Mouse (Mus musculus): ENCODE measurements at regions not wholly inside any gene's neighbourhood (a gene's known extent, or its start where the extent isn't known, plus 50 kb on each side); places are given as distances from the start of the nearest gene placed in this dataset.
A peak's percentile ranks its signal among the peaks of the same experiment; 100 is the strongest.
"Not testable (repeated sequence)": the region's sequence is repeated elsewhere in the genome, so short reads cannot be mapped to it uniquely, and the experiment has no call there.

DNA sequence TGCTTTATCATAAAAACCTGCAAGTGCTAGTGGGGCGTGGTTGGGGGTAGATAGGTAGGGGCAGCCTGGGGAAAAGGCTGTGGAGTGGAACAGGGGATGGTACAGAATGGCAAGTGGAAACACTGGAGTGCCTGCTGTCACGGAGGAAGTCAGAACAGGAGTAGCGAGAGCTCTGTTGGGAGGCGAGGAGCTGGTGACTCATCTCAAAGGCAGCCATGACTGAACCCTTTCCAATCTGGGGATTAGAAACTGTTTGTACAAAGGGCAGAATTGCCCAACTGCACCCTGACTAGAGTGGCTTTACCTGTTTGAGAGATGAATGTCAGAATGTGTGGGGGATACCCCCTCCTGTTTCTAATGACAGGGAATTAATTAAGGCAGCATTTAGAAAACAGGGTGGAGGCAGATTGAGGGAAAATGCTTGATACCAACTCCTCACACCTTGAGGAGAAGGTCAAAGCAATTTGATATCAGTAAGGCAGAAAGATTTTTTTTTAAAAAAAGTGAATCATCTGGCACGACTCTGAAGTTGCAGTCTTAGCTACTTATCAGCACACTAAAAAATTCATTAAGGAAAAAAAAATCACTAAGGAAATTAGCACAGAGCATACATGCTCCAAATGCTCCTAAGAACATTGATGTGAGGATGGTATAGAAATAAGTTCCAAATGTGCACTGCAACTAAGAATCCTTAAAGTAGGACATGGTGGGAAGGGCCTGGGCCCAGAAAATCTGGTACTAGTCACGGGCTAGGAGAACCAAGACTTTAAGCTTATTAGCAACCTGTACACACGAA, 54.7 kb upstream of the Usp25 start:
- peak in 1 of 2 experiments; percentile 5 for DNase-seq (ENCODE audit: low spot score in 2 of 2)

DNA sequence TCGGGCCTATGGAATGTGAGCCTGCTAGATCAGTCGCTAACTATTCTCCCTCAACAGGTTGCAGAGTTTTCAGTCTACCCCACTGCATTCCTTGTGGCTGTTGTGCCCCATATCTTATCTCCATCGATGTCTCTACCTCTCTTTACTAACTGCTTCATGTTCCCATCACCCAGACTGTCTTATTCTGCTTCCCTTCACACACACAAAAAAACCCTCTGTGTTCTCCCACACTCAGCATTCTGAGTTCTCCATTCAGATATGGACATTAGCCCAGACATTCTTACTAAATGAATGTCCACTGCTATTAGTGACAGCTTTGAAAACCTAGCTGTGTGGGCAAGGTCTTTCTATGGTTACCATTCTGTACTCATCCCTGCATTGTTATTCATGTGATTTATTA, 56.0 kb upstream of the Usp25 start:
- DNase-seq (ENCODE audit: low spot score in 2 of 2), result no peak

DNA sequence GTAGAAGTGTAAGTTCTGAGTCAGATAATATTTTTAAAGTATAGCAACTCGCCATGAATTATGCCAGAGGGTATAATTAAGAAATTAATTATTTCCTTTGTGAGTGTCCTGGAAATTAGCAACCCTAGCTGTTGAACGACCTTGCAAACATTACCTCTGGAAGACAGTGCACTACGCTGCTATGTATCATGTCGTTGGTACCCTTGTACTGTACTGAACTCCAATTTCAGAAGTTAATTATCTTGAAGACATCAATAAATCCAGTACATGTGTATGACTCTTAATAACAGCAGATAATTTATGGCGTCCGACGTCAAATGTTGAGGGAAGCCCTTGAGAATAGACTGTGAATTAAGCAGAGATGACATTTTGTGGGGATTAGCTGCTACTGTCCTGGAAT, 56.4 kb upstream of the Usp25 start:
- no peak for DNase-seq (ENCODE audit: low spot score in 2 of 2)

DNA sequence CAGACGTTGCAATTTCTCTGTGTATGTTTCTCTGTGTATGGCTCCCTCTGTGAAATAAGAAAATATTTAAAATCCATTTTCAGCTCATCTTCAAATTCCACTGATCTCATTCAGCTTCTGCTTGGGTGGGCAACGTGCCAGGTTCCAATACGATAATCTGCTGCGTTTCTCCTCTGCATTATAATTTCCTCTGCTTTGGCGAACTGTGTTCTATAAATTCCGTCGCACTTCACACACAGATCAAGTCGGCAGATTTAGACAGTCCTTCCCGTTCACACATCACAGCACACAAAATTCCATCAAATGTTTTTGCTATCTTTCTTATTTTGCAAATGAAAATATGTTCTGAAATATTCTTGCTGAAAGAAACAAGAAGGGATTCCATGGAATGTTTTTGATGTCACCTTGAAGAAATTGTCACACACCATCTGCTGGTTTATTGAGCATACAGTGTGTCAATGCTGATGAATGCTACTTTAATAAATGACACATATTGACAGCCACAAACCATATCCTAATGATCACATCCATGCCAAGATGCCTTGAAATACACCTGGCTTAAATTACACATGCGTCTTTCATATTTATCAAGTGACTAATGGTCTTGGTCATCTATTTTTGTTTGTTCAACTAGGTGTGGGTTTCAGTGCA, 62.5 kb upstream of the Usp25 start:
- DNase-seq (ENCODE audit: low spot score in 2 of 2), result no peak

DNA sequence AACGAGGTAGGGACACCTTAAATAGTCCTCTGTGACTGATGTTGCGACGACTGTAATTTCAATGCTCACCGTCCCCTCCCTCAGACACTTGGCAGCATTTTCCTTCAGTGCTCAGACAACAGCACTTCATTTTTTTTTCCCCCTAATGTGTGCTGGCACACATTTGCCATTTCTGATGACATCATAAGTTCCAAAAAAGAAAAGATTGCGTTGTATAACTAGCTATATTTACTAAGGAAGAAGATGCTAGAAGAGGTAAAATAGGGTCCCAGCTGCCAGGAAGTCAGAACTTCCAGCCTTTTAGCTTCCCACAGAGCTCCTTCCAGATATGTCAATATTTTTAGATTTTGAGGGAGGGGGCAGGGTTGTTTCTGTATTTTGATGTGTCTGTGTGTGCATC, 66.5 kb upstream of the Usp25 start:
- no peak for DNase-seq (ENCODE audit: low spot score in 2 of 2)

DNA sequence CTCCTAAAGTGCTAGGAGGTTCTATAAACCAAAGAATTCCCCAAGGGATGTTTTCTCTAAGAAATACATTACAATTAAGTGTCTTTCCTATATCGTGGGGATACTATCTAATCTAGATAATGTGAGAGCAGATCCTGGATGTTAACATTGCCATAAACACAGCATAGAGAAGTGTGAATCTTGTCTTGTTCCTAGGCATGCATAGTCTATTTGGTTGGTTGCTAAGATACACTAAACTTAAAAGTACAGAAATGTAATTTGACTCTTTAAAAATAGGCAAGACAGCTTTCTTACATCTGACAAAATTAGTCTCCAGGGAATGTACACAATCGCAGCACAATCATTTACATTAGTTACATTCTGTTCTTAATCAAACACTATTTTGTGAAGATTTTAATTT, 75.4 kb upstream of the Usp25 start:
- no peak for DNase-seq (ENCODE audit: low spot score in 2 of 2)

DNA sequence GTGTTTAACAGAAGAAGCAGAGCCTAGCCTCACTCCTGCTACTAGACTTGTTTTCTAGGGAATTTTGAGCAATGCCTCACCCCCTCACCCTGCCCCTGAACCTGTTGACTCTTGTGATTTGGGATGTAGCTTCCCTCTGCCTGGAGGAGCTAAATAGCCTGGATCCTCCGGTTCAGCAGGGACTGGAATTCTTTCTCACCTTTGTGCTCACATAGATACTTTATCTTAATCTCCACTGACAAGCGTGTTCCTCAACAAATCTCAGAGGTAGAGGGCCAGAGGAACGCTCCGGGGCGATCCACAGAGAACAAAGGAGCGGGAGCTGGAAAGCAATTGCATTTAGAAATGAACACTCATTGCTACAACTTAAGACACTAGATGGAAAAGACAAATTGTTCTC, 85.6 kb upstream of the Usp25 start:
- no peak for DNase-seq (ENCODE audit: low spot score in 2 of 2)

DNA sequence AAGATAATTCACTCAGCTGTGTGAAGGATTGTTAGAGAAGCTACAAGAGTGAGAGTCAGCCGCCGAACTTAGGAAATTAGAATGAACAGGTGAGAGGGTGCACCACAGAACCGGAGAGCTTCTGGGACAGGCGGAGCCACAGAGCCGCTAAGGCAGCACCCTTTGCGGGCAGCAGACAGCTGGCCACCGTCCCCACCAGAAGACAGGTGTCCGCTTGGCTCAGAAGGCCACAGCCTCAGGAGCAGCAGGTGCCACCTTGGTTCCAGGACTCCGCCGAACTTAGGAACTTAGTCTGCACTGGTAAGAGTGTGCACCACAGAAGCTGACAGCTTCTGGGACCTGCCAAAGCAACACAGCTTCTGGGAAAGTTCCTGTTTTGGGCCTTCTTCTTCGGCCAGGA, 93.4 kb upstream of the Usp25 start:
- not testable (repeated sequence) for DNase-seq (ENCODE audit: low spot score in 2 of 2)

DNA sequence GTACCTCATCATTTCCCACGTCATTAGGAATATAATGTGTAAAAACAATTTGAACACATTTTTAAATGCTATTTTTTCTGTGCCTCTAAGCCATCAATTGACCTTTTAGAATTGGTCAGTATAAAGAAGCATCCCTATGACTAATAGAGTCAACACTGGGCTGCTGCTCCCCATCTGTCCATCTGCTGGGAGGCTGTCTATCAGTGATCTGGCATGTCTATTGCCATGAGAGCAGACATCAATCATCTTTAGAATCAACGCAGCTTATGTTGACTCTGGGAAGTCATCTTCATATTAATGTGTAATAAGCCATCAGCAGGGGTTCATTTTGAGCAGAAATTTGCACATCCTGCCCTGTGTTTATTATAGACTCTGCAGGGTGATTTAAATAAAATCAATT, 94.9 kb upstream of the Usp25 start:
- no peak for DNase-seq (ENCODE audit: low spot score in 2 of 2)

DNA sequence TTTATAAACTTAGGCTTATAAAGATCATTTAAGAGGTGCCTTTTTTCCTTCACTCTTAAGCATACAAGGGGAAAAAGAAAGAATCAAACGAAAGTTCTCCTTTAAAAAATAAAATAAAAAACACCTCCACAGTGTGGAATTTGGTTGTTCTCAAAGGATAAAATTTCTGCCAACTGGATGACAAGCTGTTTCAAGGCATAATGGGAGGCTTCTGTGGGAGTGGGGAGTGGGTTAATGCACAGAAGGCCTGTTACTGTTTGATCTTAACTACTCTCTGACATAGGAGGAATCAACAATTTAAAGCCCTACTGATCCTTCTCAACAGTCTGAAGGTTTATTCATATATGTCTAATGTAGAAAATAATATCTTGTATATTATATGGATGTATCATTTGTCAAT, 99.2 kb upstream of the Usp25 start:
- no peak for DNase-seq (ENCODE audit: low spot score in 2 of 2)

DNA sequence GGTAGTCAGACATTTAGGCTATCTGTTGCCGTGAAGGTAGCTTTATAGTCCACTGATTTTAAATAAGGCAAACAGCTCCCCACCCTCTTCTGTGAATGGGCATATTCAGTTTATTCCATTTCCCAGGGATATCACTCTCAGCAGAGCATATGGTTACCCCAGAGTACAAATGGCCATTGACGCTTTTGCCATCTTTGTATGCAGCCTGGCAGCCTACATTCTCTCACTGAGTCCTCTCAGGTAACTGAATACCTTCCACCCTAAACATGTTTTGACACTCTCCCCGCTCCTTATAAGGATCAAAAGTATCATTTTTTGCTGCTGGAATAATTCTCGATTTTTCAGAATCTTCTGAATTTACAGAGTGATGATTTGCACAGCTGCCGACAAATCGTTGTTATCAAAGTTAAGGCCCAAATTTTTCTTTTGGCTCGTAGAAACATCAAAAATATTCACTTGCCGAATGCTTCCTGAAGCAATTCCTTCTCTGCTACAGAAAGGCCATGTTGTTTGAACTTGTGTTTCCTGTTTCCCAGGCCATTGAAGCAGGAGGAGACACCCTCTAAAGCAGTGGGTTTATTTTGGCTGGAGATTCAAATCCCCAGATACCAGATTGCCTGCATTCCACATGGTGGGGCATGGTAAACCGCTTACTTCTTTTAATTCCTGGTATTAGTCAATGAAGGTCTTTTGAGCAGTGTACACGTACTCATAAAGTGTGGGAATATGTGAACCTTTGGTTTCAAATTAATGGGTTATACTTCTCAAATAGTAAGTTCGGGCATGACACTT, 108.1 kb upstream of the Usp25 start:
- no peak for DNase-seq (ENCODE audit: low spot score in 2 of 2)

DNA sequence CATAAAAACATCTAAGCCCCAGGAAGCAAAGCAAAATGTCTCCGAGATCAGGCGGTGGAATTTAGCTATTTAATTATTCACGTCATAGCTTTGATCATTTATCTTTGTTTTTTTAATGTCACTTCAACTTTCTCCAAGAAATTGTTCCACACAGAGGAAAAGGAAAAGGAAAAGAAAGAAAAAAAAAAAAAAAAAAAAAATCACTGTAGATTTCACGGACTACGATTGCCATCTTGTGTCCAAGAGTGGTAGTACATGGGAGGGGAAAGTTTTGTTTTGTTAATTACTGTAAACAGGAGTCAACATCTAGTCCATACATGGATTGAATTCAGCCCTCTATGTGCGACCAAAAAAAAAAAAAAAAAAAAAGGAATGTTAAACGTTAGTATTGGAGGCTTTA, 114.4 kb upstream of the Usp25 start:
- no peak for DNase-seq (ENCODE audit: low spot score in 2 of 2)

DNA sequence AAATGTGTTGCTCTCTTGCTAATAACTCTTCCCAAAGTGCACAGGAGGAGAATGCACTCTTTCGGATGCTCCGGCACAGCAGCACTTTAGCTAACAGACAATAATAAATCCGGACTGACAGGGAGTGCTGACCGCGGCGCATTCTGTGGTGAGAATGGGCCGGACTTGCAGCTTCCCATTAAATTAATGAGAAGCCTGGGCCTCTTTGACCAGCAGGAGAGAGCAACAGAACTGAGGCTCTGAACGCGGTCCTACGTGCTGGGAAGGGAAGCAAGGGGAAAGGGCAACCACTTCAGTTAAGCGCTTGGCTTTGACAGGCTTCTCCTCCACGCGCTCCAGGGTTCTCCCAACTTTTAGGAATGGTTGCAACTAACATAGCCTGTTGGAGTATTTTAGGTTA, 117.2 kb upstream of the Usp25 start:
- DNase-seq (ENCODE audit: low spot score in 2 of 2), result no peak

DNA sequence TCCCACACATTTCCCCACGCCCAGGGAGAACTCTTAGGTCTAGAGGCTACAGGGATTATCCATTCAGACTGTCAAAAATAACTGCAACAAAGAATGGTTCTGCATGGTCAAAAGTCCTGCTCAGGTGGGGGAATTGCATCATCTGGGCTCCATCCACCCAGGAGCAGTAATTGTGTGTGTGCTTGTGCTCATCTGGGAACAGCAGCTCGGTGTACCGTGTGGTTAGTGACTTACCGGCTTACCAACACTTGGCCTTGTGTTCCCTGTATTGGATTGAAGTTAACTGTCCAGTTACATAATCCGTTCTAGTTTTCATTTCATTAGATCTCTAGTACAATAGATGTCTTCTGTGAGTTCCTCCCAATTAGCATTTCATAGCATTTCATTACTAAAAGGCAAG, 117.7 kb upstream of the Usp25 start:
- DNase-seq (ENCODE audit: low spot score in 2 of 2), result no peak

DNA sequence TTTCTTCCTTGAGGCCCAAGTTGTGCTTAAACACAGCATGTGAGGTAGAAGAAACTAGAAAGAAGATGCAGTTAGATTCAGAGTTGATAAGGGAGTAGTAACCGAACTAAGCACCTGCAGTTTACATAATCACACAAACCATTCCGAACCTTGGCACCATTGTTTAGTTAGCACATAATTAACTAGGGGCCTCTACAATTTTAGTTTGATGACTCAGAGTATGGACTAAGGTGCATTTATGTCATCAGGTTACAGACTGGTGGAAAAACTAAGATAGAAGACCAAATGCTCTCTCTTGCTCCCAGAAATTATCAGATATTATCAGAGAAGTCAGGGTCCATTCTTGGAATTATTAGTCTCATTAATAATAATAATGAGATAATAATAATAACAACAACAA, 134.9 kb upstream of the Usp25 start:
- no peak for DNase-seq (ENCODE audit: low spot score in 2 of 2)

DNA sequence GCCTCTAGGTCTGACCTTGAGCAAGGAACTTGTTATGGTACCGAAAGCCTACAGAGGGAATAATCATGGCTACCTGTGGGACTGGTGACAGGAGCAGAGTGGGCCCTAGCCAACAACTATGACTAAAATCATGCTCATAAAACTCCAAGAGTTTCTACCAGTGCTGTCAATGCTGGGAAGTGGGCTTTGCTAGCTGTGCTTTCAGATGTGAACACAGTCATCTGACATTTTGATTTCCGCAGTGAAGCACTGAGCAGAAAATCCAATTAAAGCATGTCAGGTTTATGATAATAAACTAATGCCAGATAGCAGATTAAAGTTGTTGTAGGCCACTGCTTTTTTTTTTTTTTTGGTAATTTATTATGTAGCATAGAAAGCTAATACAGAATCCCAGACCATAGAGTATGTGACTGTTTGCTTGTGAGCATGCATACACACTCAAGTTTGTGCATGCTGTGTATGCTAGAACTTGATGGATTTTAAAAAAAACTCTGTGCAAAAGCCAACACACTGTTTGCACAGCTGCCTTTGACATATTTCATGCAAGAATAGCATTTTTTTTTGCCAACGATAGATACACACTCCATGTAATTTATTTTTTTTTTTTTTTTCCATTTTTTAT, 138.0 kb upstream of the Usp25 start:
- no peak for DNase-seq (ENCODE audit: low spot score in 2 of 2)

DNA sequence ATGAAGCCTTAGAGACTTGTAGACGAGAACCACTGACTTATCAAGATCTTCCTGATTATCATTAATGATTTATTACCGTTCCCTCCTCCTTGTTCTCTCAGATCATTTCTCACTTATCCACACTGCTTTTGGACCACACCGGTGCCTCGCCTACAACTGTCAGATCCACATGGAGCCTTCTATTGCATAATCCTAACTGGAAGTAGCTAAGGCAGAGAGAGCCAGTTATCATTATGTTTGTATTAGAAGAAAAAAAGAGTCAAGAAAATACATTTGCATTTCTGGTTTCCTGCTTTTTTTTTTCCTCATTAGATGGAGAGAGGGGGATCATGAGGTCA, 147.1 kb upstream of the Usp25 start:
- no peak for DNase-seq (ENCODE audit: low spot score in 2 of 2)

DNA sequence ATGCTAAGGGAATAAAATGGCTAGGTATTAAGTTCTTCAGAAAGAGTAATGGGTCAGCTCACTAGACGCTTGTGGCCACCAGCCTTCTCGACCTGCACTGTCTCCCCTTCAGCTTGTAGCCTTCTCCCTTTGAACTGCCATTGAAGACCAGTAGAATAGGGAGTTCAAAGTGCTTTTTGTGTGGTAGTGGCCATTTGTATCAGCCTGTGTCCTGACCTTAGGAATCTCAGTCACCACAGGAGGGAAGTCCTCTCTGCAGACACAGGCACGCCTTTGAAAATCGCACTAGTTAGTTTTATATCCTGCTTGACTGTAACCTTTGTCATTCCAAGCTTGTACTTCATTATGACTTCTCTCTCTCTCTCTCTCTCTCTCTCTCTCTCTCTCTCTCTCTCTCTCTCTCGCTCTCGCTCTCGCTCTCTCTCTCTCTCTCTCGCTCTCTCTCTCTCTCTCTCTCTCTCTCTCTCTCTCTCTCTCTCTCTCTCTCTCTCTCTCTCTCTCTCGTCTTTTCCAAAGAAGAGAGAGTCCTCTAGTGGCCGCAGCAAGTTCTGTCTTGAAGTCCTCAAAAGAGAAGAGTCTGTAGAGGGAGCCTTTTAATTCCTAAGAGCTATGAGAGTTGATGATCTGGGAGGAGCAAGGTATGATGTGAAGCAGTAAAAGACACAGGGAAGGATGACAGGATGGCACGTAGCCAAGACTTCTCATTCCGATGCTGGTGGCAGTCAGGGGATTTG, 147.6 kb upstream of the Usp25 start:
- DNase-seq (ENCODE audit: low spot score in 2 of 2), result no peak

DNA sequence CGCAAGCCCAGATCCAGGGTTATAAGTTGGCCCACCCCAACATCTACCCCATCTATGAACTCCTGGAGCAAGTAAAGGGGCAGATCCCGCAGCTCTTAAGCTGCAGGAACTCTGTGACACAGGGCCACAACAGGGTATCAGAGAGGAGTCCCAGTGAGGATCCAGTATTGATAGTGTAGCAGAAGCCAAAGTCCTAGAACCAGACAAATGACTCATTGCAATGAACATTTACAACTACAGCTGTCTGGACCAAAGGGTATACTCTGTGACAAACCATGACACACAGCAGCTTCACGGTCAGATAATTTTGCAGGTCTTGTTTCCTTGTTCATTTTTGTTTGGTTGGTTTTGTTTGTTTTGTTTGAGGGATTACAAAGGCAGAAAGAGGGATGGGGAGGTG, 149.1 kb upstream of the Usp25 start:
- no peak for DNase-seq (ENCODE audit: low spot score in 2 of 2)

DNA sequence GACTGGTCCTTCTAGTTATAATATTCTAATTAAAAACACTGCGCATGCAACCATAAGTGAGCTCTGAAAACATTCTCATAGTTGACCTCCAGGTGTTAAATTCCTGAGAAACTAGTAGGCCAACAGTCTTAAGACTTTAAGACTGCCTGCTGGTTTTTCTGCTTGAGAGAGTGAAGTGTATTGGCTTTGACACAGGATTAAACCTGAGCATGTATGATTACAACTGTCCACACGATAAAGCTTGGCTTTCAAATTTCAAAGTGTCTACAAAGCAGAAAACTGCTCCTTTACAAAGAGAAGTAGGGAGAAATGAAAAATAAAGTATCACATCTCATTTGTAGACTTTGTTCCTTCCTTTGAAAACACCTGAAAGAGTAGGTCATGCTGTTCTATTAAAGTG, 157.7 kb upstream of the Usp25 start:
- DNase-seq (ENCODE audit: low spot score in 2 of 2), result no peak

DNA sequence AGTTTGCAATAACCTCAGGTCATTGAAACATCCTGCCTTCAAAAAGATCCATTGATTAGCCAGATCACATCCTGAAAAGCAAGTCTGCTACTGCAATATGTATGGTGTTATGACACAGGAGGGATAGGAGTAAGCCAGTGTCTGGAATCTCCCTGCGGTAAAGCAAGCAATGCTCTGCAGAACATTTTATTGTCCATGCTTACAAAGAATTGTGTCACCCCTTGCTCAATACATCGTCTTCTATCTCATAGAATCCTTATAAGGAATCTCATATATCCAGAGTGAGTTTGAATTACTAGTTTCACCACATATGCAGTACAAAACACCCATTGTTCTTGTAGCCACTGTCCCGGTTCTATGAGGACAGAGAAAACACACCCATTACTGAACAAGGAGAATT, 162.1 kb upstream of the Usp25 start:
- DNase-seq (ENCODE audit: low spot score in 2 of 2), result no peak

Data from adrenal gland, postnatal 4 days (tissue).